Mouse (Mus musculus) forelimb bud, embryonic 11.5 days (tissue): ENCODE measurements around the gene Apc2.
"Not testable (repeated sequence)": the region's sequence is repeated elsewhere in the genome, so short reads cannot be mapped to it uniquely, and the experiment has no call there.

Experiments used
- DNase-seq: peaks from one replicate; pipeline ENCODE4 v3.0.0-alpha.2; 2012; ENCODE audit warnings: low read depth, low spot score

Gene Apc2

DNA sequence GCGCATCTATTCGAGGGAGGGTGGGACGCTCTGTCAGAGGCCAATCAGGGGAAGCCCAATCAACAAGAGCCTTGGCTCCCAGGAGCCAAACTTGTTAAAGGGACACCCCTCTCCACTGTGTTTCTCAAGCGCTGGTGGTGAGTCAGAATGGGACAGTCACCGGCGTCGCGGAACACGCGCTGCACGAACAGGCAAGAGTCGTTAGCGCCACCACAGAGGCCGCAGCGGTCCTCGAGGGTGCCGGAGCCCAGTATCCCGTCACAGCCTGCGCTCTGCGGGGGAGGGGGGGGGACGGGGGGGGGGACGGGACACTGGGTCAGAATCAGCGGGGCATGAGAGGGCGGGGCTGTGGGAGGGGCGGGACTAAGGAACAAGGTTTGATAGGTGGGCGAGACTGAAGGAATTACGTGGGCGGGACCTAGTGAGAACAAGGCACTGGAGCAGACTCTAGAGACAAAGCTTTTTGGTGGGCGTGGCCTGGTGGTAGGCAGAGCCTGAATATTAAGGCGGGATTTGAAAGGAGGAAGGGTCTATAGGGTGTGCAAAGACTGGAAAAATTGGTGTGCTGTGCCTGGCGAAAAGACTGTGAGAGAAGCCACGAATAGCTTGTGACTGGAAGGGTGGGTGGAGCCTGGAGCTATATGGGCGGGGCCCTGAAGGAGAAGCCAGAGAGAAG, 47.1 kb downstream of the Apc2 start:
- DNase-seq: peak; percentile 59

DNA sequence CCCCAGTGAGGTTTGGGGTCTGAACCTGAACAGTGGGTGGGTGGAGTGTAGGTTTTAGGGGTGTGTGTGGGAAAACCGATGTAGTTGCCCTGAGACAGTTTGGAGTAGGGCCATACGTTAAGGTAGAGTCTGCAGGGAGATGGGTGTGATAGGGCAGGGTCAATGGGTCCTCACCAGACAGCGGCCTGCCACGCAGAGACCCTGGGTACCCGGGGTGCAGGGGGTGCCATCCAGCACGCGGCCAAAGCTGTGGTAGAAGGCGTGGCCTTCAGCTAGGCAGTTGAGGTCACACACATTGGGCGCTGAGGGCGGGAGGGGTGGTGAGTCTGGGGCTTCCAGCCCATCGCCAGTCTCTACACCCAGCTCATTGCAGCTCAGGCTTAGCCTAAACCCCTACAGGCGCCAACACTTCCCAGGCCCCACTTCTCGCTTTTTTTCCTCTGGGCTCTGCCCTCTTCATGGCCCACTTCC, 47.7 kb downstream of the Apc2 start:
- no peak for DNase-seq

DNA sequence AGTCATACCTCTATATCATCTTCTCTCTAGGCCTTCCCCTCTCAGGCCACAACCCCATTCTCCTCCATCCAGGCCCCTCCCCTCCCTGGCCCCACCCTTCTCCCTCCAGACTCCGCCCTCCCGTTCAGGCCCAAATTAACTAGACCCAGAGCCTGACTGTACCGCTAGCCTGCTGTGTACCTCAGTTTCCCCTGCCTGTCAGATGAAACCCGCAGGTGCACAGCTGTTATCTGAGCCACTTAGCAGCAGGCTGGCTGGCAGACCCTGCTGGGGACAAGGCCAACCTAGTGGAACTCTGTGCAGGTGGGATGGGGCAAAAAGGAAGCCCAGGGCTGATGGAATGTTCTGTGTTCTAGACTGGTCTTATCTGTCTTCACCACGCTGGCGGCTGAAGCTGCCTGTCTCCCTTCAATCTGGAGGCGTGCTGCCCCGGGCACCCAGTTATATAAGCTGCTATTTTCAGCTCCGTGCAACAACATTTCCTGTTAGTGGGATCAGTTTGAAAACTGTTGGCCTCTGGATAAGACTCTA, 48.4 kb downstream of the Apc2 start:
- no peak for DNase-seq

DNA sequence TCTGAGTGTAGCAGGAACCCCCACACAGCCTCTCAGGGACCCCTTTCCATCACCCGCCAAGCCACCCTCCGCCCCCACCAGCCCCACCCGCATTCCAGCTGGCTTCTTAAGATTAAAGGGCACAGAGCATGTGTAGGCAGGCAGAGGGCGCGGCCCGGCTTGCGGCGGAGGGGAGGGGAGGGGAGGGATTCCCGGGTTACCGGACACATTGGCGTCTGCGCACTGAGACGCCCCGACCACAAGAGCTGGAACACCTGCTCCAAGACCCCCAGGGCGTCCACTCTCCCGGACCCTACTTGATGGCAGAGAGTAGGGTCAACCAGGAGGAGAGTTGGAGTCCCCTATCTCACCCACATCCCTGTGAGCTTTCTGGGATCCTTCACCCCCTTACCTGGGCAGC, 49.3 kb downstream of the Apc2 start:
- no peak for DNase-seq

DNA sequence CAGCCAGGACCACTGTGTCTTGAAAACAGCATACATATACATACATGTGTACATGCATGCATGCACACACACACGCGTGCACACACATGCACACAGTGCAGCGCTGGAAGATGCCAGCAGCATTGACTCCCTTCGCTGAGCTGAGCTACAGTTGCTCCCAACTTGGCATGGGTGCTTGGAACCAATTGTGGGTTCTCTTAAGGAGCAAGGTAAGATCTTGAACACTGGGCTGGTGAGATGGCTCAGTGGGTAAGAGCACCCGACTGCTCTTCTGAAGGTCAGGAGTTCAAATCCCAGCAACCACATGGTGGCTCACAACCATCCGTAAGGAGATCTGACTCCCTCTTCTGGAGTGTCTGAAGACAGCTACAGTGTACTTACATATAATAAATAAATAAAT, 50.2 kb downstream of the Apc2 start:
- DNase-seq: not testable (repeated sequence)

DNA sequence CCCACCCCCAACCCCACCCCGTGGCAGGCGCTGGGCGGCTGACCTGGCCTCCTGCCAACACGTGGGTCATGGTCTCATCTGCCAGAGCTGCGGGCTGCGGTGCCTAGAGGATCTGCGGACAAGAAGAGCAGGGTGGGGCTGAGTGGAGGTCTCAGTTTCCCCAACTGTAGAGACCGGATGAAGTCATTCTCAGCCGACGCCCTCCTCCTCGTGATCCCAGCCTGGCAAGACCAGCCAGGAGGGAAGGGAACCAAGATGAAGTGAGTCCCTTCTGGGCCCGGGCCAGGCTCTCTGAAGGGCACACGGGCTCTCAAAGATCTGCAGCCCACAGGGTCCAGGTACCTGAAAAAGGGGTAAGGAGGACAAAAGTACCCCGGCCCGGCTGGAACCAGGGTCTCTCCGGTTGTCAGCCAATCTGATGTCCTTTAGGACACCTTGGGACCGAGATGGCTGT, 51.8 kb downstream of the Apc2 start:
- DNase-seq: no peak

DNA sequence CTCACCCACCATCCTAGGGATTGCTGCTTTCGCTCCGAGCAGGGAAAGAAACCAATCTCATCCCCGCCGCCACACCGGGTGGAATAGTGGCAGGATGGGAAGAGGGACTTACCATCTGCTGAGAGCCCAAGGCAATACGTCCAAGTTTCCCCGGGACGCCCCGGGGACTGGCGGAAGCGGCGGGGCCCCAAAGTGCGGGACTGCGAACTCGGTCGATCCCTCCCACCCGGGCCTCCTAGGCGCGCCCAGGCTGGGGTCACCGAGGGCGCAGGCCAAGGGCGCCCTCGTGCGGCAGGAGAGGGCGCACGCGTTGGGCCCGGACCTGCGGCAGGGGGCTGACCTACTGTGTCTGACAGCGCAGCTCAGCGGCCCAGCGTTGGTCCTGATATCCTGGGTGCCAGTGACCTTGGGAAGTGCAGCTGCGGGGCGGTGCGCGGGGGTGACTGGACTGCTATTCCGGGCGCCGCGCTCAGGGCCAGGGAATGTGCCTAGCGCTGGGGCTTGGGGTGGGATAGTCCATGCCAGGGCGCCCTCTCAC, 52.5 kb downstream of the Apc2 start, which contains the start of gene Adamtsl5:
Adamtsl5 (minus strand) TSS at position 169 of the 538 bp plus-strand sequence.
- DNase-seq: no peak

DNA sequence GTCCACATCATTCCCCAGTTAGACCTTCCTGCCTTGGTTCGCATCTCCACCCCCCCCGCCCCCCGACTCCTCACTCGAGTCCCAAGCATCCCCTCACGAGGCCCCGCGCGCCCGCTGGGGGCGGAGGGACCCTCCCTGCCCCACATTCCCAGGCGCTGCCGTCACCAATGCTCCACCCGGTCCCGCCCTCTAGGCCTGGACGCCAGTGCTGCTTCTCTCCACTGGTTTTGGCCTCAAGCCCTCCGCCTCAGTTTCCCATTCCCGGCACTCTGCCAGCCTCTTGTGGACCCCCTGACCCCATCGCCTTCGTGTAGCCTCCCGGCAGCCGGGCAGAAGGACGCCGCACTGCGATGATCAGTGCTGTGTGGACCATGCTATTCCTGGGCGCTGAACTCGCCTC, 53.2 kb downstream of the Apc2 start:
- no peak for DNase-seq

DNA sequence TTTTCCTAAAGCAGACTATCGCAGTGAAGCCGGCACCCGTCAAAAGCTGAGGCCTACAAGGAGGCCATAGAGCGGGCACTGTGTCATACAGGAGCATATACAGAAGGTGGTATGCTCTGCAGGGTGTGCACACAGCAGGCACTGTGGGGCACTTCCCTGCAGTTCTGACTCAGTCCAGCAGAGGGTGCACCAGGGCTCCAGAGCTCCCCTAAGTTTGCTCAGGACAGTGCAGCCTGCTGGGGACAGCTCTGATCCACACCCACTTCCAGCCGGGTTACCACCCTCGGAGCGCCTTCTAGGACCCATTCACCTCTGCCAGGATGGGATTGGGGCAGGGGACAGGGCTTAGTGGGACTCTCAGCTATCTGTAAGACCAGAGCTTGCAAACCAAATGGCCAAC, 54.5 kb downstream of the Apc2 start:
- peak; percentile 89 for DNase-seq

DNA sequence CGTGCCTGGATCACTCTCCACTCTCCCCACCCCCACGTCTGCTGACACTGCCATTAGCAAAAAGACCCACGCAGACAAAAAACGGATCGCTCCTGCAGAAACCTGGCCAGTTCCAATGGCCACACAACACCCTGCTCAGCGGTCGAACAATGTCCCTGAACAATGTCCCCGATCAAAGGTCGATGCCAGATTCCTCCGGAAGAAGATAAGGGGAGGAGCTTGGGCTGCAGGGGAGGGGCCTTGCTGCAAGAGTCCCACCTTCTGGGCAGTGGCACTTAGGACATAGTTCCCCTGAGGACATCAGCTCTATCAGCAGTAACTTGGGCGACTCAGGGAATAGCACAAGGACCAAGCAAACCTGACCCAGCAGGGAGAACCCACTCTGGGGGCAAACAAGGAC, 56.1 kb downstream of the Apc2 start:
- DNase-seq: no peak

DNA sequence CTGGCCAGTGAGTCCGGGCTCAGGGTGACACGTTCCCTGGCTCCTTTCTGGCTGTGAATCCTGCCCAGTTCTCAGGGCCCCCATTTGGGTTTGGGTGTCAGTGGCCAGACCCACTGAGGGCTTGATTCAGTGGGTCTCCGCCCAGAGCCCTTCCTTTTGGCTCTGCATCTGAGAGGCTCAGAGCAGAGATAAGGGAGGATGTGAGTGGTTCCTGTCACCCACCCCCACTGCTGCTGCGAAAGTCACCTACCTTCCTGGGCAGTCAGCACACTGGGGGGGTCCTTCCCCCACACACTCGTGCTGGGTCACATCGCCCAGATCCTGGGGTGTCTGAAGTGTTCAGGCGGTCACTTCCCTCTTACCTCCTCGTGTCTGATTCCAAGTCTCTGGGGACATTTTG, 57.0 kb downstream of the Apc2 start:
- DNase-seq: no peak

DNA sequence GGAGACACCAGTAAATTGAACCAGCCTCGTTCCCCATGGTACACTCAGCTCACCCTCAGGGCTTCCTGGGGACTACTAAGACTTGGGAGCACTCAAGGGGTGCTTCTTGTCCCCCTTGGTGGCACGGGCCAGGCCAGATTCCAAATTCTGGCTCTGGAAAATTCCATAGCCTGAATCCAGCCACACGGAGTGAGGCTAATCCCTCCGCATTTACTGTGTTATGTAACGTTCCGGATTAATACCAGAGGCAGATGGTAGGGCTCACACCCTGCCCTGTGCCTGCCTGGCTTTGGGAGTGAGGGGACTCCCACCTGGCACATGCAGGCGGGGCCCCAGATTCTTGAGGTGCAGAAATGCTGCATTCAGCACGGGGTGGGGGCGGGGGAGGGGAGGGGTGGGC, 59.7 kb downstream of the Apc2 start:
- DNase-seq: no peak

DNA sequence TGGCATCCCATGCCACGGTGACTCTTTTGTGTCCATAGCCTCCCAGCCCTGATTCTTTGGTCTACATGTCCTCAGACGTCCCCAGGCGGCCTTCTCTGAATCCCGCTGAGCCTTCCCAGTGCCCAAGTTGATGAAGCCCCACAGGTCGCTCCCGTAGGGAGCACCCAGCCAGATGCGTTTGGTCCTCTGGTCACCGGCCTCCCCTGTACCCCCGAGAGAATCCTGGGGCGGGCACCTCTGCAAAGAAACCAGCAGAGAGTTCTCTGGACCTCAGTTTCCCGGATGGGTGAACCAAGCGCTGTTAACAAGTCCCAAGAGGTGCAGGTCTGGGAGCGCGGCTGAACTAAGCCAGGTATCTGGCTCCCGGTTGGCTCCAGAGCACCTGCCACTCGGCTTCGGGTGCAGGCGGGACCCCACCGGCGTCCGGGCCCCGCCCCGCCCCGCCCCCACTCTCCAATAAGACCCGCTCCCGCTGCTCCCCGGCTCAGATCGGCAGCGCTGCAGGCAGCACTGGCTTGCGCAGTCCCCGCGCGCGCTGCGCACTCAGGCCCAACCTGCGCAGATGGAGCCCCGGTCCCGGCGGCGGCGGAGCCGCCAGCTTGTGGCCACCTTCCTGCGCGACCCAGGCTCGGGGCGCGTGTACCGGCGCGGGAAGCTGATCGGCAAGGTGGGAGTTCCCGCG, 60.4 kb downstream of the Apc2 start, which contains the start of gene Plk5:
Plk5 (plus strand) TSS at position 459 of the 682 bp plus-strand sequence.
- DNase-seq: no peak

DNA sequence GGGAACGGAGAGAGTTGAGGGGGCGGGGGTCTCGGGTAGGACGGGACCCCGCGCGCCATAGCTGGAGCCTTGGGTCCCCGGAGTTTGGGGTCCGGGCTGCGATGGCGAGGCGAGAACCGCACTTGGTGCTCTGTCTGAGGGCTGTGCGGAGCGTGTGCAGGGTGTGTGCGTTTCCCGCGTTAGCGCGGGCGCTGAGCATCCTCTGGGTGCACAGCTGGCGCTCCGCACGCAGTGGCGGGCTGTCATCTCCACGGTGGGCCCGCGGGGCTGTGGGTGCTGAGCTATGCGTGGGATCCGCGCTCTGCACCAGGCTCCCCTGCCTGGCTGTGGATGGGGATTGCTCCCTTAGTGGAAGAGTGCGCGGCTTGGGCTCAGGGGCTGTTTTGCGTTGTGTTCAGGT, 61.0 kb downstream of the Apc2 start:
- DNase-seq: no peak

DNA sequence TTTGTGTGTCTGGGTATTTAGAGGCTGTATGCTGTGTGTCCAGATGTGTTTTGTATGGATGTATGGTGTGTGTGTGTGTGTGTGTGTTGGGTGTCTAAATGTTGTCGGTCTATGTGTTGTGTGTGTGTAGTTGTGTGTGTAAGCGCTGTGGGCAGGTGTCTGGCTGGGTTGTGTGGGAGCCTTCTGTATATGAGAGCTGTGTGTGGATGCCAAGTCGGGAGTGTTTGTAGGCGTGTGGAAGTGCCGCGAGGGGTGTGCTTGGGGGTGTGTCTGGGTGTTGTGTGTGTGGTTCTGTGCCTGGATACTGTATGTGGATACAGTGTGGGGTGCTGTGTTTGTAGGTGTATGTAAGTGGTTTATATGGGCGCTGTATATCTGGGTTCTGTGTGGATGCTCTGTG, 61.6 kb downstream of the Apc2 start:
- no peak for DNase-seq

DNA sequence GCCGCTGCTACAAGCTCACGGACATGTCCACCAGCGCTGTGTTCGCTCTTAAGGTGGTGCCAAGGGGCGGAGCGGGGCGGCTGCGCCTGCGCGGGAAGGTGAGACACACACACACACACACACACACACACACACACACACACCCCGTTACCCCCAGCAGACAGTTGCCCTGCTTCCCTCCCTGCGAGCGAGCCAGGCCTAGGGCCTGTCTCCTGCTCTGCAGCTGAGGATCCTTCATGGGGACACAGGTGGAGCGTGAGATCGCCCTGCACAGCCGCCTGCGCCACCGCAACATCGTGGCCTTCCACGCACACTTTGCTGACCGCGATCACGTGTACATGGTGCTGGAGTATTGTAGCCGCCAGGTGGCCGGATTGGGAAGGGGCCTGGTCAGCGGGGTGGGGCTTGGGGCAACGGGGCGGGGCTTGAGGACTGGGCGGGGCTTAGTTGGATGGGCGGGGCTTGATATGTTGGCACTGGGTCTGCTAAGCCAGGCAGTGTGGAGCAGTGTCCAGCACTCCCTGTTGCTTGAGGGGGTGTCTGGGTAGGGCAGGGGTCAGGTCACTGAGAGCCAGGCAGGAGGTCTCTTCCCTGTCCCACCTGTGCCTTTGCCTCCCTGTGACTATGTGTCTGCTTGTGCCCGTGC, 62.3 kb downstream of the Apc2 start:
- DNase-seq: no peak

DNA sequence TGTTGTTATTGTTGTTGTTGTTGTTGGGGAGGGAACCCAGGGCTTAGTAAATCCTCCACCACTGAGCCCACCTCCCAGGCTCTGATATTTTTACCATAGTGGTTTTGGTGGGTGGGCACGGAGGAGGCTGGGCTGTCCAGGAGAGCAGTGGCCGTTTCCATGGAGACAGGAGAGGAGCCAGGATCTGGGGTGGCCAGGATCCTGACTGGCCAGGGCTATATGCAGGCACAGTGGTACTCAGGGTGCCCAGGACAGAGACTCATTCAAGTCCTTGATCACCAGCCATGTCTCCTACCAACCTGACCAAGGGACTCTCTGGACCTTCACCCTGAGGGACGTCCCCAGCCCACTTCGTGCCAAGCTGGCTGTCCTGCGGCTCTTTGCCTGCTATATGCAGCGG, 68.0 kb downstream of the Apc2 start:
- no peak for DNase-seq

DNA sequence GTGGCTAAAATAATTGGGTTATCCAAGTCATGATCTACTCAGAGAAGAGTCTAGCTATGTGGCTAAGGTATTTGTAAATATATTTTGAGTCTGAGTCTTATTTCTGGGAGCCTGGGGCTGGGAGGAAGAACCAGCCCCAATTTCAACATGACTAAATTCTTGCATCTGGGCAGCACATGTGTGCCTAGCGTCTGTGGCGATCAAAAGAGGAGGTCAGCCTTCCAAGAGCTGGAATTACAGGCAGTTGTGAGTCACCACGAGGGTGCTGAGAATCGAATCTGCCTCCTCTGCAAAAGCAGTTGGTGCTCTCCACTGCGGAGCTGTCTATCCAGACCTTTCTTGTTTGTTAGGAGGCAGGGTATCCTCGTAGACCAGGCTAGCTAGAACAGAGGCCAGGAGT, 70.0 kb downstream of the Apc2 start:
- no peak for DNase-seq
